Mouse (Mus musculus): ENCODE measurements around the gene Dgkg. TPM values are rescaled to one million over a fixed set of nuclear protein-coding genes. Genes with fewer than 3 reads are reported as not detected.

The Dgkg gene
- polyA plus RNA-seq (2017; shearing (Covaris generic)), result 2.5 TPM

GRCm38 (mm10) chr16:22656533-22657444 lies at the start of gene Dgkg:
TSS of gene Dgkg (minus strand) at chr16:22657221.

GRCm38 (mm10) chr16:22439499-22440177 lies 217.4 kb downstream of the Dgkg start, which contains the start of gene Etv5:
TSS of gene Etv5 (minus strand) at chr16:22439719.

Other genes starting within 250 kb of the Dgkg start
- 4.9 TPM for gene Etv5, start 217.5 kb downstream of the Dgkg start, polyA plus RNA-seq (2017; shearing (Covaris generic))
- gene Crygs, start 154.4 kb upstream of the Dgkg start, polyA plus RNA-seq (2017; shearing (Covaris generic)), result not detected
- gene Tbccd1, start 200.4 kb upstream of the Dgkg start, polyA plus RNA-seq (2017; shearing (Covaris generic)), result 29.1 TPM
- 111 TPM for gene Dnajb11, start 200.6 kb upstream of the Dgkg start, polyA plus RNA-seq (2017; shearing (Covaris generic))
- gene Ahsg, start 234.1 kb upstream of the Dgkg start, polyA plus RNA-seq (2017; shearing (Covaris generic)), result not detected

Measured in CD4-positive, CD25-positive, alpha-beta regulatory T cell, adult 9 weeks (primary cell).